Mouse (Mus musculus) testis, adult 2 months (tissue): ENCODE measurements at regions not wholly inside any gene's neighbourhood (a gene's known extent, or its start where the extent isn't known, plus 50 kb on each side); places are given as distances from the start of the nearest gene placed in this dataset.

Experiments used
- H3K27ac ChIP-seq: fragments of 200-500 bp; 2 replicates; pipeline ENCODE4 v1.5.1; 2012; ENCODE audit warnings: low read depth, low read length; ENCODE audit not compliant: control insufficient read depth, insufficient read depth
- H3K27me3 ChIP-seq: fragments of 200-500 bp; 2 replicates; pipeline ENCODE4 v1.6.1; 2012; ENCODE audit warnings: mild to moderate bottlenecking, low read length, moderate library complexity; ENCODE audit not compliant: control insufficient read depth, insufficient read depth
- H3K36me3 ChIP-seq: fragments of 200-500 bp; 2 replicates; pipeline ENCODE4 v1.6.1; 2012; ENCODE audit warnings: mild to moderate bottlenecking, low read length; ENCODE audit not compliant: control insufficient read depth, insufficient read depth
- H3K4me1 ChIP-seq: fragments of 200-500 bp; 2 replicates; pipeline ENCODE4 v1.6.1; 2012; ENCODE audit warnings: low read length; ENCODE audit not compliant: control insufficient read depth, insufficient read depth
- H3K4me3 ChIP-seq: fragments of 200-500 bp; 2 replicates; pipeline ENCODE4 v1.5.1; 2012; ENCODE audit warnings: low read depth, mild to moderate bottlenecking, low read length, moderate library complexity, mixed read lengths; ENCODE audit not compliant: control insufficient read depth
- CTCF ChIP-seq: fragments of 200-500 bp; IDR thresholded peaks from 2 replicates; pipeline ENCODE4 v1.5.1; 2012; ENCODE audit warnings: low read depth, mild to moderate bottlenecking, inconsistent platforms, low read length, moderate library complexity; ENCODE audit not compliant: control insufficient read depth, insufficient read depth, insufficient replicate concordance
- POLR2A ChIP-seq: fragments of 200-500 bp; IDR thresholded peaks from 2 replicates; pipeline ENCODE4 v1.6.1; 2012; ENCODE audit warnings: low read depth, mild to moderate bottlenecking, inconsistent platforms, low read length, moderate library complexity; ENCODE audit not compliant: control insufficient read depth

- Histone ChIP-seq H3K36me3 (no peaks in the 10 kb centered on the region), H3K27ac (no peak overlapping the region), H3K27me3 (no peaks in the 10 kb centered on the region), H3K4me1 (no peaks in the 10 kb centered on the region; the same call in 1 of the 2 replicates), H3K4me3 (no peak overlapping the region)
- TF ChIP-seq POLR2A (no peak), CTCF (no peak)
Measured at GRCm38 (mm10) chr14:24957392-24957791, 470.5 kb downstream of the Rps24 start.

DNA sequence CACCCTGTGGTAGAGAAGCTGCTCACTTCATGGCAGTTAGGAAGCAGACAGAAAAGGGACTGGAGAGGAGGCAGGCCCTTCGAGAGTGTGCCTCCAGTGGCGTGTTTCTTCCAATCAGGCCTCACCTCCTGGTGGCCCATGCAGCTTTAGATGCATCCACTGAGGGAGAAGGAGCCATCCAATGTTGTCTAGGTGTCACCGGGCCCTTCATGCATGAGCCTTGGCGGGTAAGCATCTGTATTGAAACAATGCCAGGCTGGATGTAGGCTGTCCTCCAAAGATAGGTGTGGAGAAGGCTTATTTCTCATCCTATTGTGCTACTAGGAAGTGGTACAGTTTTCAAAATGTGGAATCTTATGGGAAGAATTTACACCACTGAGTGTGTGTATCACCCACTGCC lies 471.9 kb downstream of the Rps24 start:
- no peak overlapping the region for H3K27ac ChIP-seq

DNA sequence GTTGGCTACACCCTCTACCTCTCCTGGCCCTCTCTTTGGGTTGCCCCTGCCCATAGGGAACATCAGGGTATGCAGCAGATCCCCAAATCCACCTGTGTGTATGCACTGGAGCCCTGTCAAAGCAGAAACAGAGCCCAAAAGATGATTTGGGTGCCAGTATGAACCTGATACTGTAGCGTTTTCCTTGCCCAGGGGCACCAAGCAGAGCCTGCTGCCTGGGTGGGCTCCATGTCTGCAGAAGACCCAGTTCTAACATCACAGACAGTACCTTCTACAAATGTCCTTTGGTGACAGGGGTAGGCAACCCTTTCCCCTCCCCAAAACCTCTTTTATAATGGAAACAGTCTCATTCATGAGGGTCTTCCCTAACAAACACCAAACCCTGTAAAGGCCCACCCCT lies 472.5 kb downstream of the Rps24 start:
- Histone ChIP-seq H3K4me1 (no peaks in the 10 kb centered on the region; the same call in 1 of the 2 replicates), H3K4me3 (no peak overlapping the region), H3K27me3 (no peaks in the 10 kb centered on the region), H3K36me3 (no peaks in the 10 kb centered on the region), H3K27ac (no peak overlapping the region)
- TF ChIP-seq CTCF = no peak
- TF ChIP-seq POLR2A = no peak

More for the DNA sequence above, 471.9 kb downstream of the Rps24 start:
- no peaks in the 10 kb centered on the region for H3K36me3 ChIP-seq
- H3K27me3 ChIP-seq = no peaks in the 10 kb centered on the region
- H3K4me3 ChIP-seq = no peak overlapping the region
- H3K4me1 ChIP-seq = no peaks in the 10 kb centered on the region; the same call in 1 of the 2 replicates
- TF ChIP-seq CTCF = no peak

GRCm38 (mm10) chr14:24960082-24960482 lies 473.2 kb downstream of the Rps24 start:
- no peaks in the 10 kb centered on the region for H3K27me3 ChIP-seq
- no peak overlapping the region for H3K27ac ChIP-seq
- TF ChIP-seq CTCF = no peak
- no peak for TF ChIP-seq POLR2A
- no peak overlapping the region for H3K4me3 ChIP-seq
- H3K36me3 ChIP-seq = no peaks in the 10 kb centered on the region
- H3K4me1 ChIP-seq = no peaks in the 10 kb centered on the region; the same call in 1 of the 2 replicates

- H3K4me1 ChIP-seq = no peaks in the 10 kb centered on the region; the same call in 1 of the 2 replicates
- H3K27me3 ChIP-seq = no peaks in the 10 kb centered on the region
- TF ChIP-seq POLR2A = no peak
- TF ChIP-seq CTCF = no peak
- no peak overlapping the region for H3K4me3 ChIP-seq
- H3K36me3 ChIP-seq = no peaks in the 10 kb centered on the region
- H3K27ac ChIP-seq = no peak overlapping the region
Measured at GRCm38 (mm10) chr14:24960875-24961274, 473.9 kb downstream of the Rps24 start.

DNA sequence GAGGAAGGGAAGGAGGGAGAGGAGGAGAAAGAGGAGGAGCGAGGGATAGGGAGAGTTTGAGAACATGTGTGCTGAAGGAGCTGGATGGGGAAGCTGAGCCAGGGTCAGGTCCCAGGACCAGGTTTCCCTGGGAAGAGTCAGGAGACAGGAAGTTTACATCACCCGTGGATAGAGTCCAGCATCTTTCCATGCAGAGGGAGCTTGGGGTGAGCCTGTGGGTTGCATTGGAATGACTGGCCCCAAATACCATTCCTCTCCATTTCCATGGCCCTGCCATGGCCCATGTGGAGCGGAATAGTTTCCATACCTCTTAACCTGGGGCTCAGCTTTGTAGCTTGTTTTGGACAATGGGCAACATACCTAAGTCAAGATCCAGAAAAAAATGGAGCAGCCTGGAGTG lies 474.8 kb downstream of the Rps24 start:
- TF ChIP-seq POLR2A = no peak
- no peak for TF ChIP-seq CTCF
- H3K27me3 ChIP-seq = no peaks in the 10 kb centered on the region
- H3K27ac ChIP-seq = no peak overlapping the region
- no peaks in the 10 kb centered on the region for H3K4me1 ChIP-seq
- H3K4me3 ChIP-seq = no peak overlapping the region
- no peaks in the 10 kb centered on the region for H3K36me3 ChIP-seq

- no peaks in the 10 kb centered on the region for H3K27me3 ChIP-seq
- no peak for TF ChIP-seq CTCF
- TF ChIP-seq POLR2A = no peak
- H3K36me3 ChIP-seq = no peaks in the 10 kb centered on the region
- H3K4me3 ChIP-seq = no peak overlapping the region
- no peak overlapping the region for H3K27ac ChIP-seq
- H3K4me1 ChIP-seq = no peaks in the 10 kb centered on the region
Measured at GRCm38 (mm10) chr14:24969584-24969983, 482.7 kb downstream of the Rps24 start.

- Histone ChIP-seq H3K4me3 (no peak overlapping the region), H3K27me3 (no peaks in the 10 kb centered on the region), H3K36me3 (no peaks in the 10 kb centered on the region), H3K4me1 (no peaks in the 10 kb centered on the region), H3K27ac (no peak overlapping the region)
- no peak for TF ChIP-seq POLR2A
- TF ChIP-seq CTCF = no peak
Measured at GRCm38 (mm10) chr14:24972357-24972756, 485.4 kb downstream of the Rps24 start.
